Mouse (Mus musculus): ENCODE results near the gene Mapk12.

GRCm38 (mm10) chr15:89144965-89145364, 4.5 kb upstream of the Mapk12 start:
- TF ChIP-seq CTCF (conservative IDR thresholded peaks at IDR 0.05; ENCODE audit: low read length) (no peak), POU5F1 (IDR thresholded peaks at IDR 0.05; ENCODE audit: borderline replicate concordance, low read length) (no peak)
